Mouse (Mus musculus) heart, embryonic 12.5 days (tissue): Measurements from ENCODE around the gene Sacs. TPM values are rescaled to one million over a fixed set of nuclear protein-coding genes. Genes with fewer than 3 reads are reported as not detected.

Experiments
- ATAC-seq: fragments of 200-750 bp; cut with Nextera tagmentation; 2 replicates; pipeline ENCODE4 v1.8.0; 2017; ENCODE audit warnings: moderate TSS enrichment, moderate library complexity; ENCODE audit not compliant: insufficient number of reproducible peaks, low FRiP score
- H3K27ac ChIP-seq: fragments of 300-500 bp; sonication (generic); 2 replicates; pipeline ENCODE4 v1.5.1; 2016; ENCODE audit warnings: mild to moderate bottlenecking, moderate library complexity; ENCODE audit not compliant: poor library complexity, severe bottlenecking
- H3K27me3 ChIP-seq: fragments of 300-500 bp; sonication (generic); replicated peaks from 2 replicates; pipeline ENCODE4 v1.6.1; 2016; ENCODE audit warnings: mild to moderate bottlenecking, moderate library complexity
- H3K36me3 ChIP-seq: fragments of 300-500 bp; sonication (generic); 2 replicates; pipeline ENCODE4 v1.6.1; 2016; ENCODE audit warnings: mild to moderate bottlenecking, moderate library complexity
- H3K4me1 ChIP-seq: fragments of 300-500 bp; sonication (generic); replicated peaks from 2 replicates; pipeline ENCODE4 v1.6.1; 2016; ENCODE audit warnings: mild to moderate bottlenecking
- H3K4me2 ChIP-seq: fragments of 300-500 bp; sonication (generic); 2 replicates; pipeline ENCODE4 v1.6.1; 2016; ENCODE audit warnings: mild to moderate bottlenecking, moderate library complexity
- H3K4me3 ChIP-seq: fragments of 300-500 bp; sonication (generic); 2 replicates; pipeline ENCODE4 v1.5.1; 2016; ENCODE audit warnings: mild to moderate bottlenecking
- H3K9ac ChIP-seq: fragments of 300-500 bp; sonication (generic); 2 replicates; pipeline ENCODE4 v1.6.1; 2016; ENCODE audit warnings: mild to moderate bottlenecking, moderate library complexity
- H3K9me3 ChIP-seq: fragments of 300-500 bp; sonication (generic); replicated peaks from 2 replicates; pipeline ENCODE4 v1.6.1; 2016; ENCODE audit warnings: mild to moderate bottlenecking, moderate library complexity
- WGBS: fragments of 180-500 bp; shearing (Covaris S2); methylation state at CpG from one replicate; pipeline ENCODE4 v1.1.7; 2016; 5-methylcytosine and 5-hydroxymethylcytosine counted together
- polyA plus RNA-seq: library from polyadenylated mRNA; unstranded; fragments of >200 nt; fragmentation: Nextera tagmentation; extraction: Ambion mirVana; gene quantifications from 2 replicates; pipeline ENCODE4 v1.2.1, GENCODE M21; 2016

Sacs gene
- polyA plus RNA-seq, 1 experiment from 2014 or later: 6.3 TPM

DNA sequence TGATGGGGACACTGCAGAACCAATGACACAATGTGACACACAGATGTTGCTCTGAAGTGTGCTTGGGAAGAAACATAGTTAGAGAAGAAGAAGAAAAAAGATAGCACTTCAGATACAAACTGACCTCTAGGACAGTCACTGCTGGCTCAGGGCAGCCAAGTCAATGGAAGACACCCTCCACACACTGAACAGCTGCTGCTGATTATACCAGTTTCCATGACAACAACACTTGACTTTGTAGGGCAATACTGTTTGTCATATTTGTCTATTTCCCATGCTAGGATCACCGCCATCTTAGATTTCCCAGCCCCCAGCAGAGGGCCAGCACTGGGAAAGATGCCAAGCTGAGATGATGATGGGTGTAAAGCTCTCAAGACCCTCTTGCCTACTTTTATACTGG lies 22.7 kb downstream of the Sacs start:
- Histone ChIP-seq H3K9ac (no peak overlapping the region), H3K36me3 (no peaks in the 10 kb centered on the region), H3K27me3 (no peaks in the 10 kb centered on the region), H3K4me2 (no peak overlapping the region), H3K4me1 (peaks cover 27% of the 10 kb centered on the region), H3K9me3 (no peaks in the 10 kb centered on the region), H3K4me3 (no peak overlapping the region), H3K27ac (peak overlapping the region; percentile 85)
- ATAC-seq: no peak
- WGBS: 83% methylated on average over 1 of the region's 1 CpGs

GRCm38 (mm10) chr14:61161367-61162334 lies 23.4 kb downstream of the Sacs start:
- Histone ChIP-seq H3K27me3 (no peaks in the 10 kb centered on the region; the same call in 1 of the 2 replicates), H3K4me1 (peaks cover 27% of the 10 kb centered on the region), H3K4me2 (no peak overlapping the region), H3K4me3 (no peak overlapping the region), H3K9ac (no peak overlapping the region; the same call in 1 of the 2 replicates), H3K27ac (peak overlapping the region; percentile 85), H3K36me3 (no peaks in the 10 kb centered on the region), H3K9me3 (no peaks in the 10 kb centered on the region)
- WGBS: 42% methylated on average over 10 of the region's 10 CpGs
- peak; percentile 64; the same call in 1 of the 2 replicates for ATAC-seq

DNA sequence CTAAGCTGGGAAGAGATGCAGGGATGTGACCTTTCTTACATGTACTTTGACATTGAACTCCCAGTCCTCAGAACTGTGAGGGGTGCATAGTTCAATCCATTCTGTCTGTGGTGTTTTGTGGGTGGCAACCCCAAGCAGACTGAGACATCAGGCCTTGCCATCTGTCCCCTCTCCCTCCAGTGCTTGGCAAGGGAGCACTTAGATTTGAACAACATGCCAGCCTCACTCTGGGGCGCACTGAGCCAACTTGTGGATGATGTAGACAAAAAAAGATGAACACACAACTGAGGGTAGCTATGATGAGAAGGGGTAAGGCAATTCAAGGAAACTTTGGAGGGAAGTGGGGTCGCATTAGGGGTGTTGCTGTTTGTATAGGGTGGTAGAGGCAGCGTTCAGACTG lies 26.2 kb downstream of the Sacs start:
- ATAC-seq: no peak
- 79% methylated on average over 3 of the region's 3 CpGs for WGBS
- no peak overlapping the region for H3K27ac ChIP-seq
- no peak overlapping the region for H3K4me3 ChIP-seq
- H3K9ac ChIP-seq: no peak overlapping the region
- peaks cover 2% of the 10 kb centered on the region; the same call in 1 of the 2 replicates for H3K27me3 ChIP-seq
- H3K4me1 ChIP-seq: peaks cover 27% of the 10 kb centered on the region
- no peaks in the 10 kb centered on the region for H3K36me3 ChIP-seq
- no peak overlapping the region for H3K4me2 ChIP-seq
- H3K9me3 ChIP-seq: no peaks in the 10 kb centered on the region

GRCm38 (mm10) chr14:61165929-61166328 lies 27.7 kb downstream of the Sacs start:
- Histone ChIP-seq H3K36me3 (no peaks in the 10 kb centered on the region), H3K27ac (no peak overlapping the region), H3K4me1 (peaks cover 22% of the 10 kb centered on the region), H3K27me3 (peaks cover 2% of the 10 kb centered on the region), H3K4me3 (no peak overlapping the region), H3K9me3 (no peaks in the 10 kb centered on the region), H3K9ac (no peak overlapping the region), H3K4me2 (no peak overlapping the region)
- no peak for ATAC-seq
- WGBS: 79% methylated on average over 9 of the region's 9 CpGs

DNA sequence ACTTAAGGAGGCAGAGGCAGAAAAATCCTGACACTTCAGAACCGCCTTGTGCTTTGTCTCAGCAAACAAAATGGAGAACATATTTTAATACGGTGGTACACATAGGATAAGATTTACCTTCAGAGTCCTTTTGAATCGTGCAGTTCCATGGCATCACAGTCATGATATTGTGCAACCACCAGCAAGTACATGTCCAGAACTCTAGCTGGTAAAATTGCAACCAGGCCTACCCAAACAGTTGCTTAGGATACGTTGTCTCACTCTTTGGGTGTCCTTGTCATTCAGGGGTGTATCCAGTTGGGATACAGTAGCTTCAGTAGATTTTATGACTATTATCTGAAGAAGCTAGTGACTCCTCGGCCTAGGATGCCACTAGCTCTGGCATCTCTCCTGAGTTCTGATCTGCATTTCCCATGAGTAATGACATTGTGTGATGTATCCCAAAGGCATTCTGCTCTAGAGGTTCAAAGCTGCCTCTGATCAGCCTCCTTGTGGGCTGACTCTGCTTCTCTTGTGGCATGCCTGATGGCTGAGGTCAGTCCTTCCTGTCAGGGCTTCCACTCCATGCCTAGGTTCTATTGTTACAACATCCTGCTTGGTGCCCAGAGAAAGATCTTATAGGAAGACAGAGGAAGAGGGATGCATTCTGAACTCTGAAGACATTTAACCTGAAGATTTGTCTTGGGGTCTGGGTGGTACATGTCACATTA lies 33.2 kb downstream of the Sacs start:
- no peak overlapping the region for H3K4me2 ChIP-seq
- H3K9me3 ChIP-seq: no peaks in the 10 kb centered on the region
- peaks cover 15% of the 10 kb centered on the region for H3K4me1 ChIP-seq
- ATAC-seq: no peak
- H3K27ac ChIP-seq: no peak overlapping the region
- H3K4me3 ChIP-seq: no peak overlapping the region
- H3K36me3 ChIP-seq: peaks cover 11% of the 10 kb centered on the region
- 80% methylated on average over 5 of the region's 5 CpGs for WGBS
- no peak overlapping the region for H3K9ac ChIP-seq
- H3K27me3 ChIP-seq: peaks cover 2% of the 10 kb centered on the region

DNA sequence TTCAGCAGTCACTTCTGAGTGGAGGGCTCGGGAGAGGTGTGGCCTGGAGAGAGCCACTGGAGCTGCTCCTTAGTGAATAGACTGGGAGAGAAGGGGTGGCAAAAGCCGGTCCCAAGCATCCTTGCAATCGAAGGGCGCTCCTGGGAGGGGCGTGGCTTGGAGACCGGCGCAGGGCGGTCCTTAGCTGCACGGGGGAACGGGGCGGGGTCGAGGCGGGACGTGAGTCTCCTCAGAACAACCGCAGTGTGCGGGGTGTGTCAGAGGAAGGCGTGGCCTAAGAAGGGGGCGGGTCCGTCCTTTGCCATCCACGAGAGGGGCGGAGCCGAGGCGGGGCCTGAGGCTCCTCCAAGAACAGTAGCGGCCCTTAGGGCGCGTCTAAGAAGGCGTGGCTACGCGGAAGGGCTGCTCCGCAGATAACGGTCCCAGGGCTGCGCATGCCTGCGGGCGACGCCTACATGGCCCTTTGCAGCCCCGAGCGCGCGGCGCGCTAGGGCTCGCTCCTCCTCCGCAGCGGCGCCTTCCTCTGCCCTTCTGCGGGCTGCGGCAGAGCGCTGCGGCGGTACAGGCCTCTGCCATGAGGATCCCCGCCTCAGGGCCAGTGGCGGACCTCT lies 34.4 kb downstream of the Sacs start:
- Histone ChIP-seq H3K4me1 (peaks cover 15% of the 10 kb centered on the region), H3K4me3 (peak overlapping the region; percentile 80), H3K4me2 (peak overlapping the region; percentile 67), H3K9me3 (no peaks in the 10 kb centered on the region), H3K9ac (peak overlapping the region; percentile 80), H3K27ac (peak overlapping the region; percentile 85), H3K36me3 (peaks cover 15% of the 10 kb centered on the region), H3K27me3 (peaks cover 2% of the 10 kb centered on the region; the same call in 1 of the 2 replicates)
- peak; percentile 98 for ATAC-seq
- under 1% methylated on average over 51 of the region's 52 CpGs for WGBS

DNA sequence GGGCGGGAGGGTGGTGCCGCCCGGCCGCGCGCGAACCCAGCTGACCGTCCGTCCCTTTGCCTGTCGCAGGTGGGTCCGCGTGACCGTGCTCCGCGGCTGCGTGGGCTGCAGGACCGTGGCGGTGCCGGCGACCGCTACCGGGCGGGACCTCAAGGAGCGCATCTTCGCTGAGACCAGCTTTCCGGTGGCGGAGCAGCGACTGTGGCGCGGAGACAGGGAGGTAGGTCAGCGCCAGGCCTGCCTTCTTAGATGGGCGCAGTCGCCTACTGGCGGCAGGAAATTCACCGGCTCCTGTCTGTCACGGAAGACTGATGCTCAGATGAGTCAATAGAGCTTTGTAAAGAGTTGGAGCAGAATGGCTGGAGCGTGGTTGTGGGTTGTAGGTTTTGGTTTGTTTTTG lies 35.0 kb downstream of the Sacs start:
- Histone ChIP-seq H3K9me3 (no peaks in the 10 kb centered on the region), H3K9ac (peak overlapping the region; percentile 80), H3K27me3 (peaks cover 2% of the 10 kb centered on the region; the same call in 1 of the 2 replicates), H3K4me2 (peak overlapping the region; percentile 67), H3K36me3 (peaks cover 15% of the 10 kb centered on the region), H3K4me1 (peaks cover 15% of the 10 kb centered on the region), H3K27ac (peak overlapping the region; percentile 85), H3K4me3 (peak overlapping the region; percentile 80)
- peak; percentile 38 for ATAC-seq
- under 1% methylated on average over 37 of the region's 37 CpGs for WGBS

DNA sequence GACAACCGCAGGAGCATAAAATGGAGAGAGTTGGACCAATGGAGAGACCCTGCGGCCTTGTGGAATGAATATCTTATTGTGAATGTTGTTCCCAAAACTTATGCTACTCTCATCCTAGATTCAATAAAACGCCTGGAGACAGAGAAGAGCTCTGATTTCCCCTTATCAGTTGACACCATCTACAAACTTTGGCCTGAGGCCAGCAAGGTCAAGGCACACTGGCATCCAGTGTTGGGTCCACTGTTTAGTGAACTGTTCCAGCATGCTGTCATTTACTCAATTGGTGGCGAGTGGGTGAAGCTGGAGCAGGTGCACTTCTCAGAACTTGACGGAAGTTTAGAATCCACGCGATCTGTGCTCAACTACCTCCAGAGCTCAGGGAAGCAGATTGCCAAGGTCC lies 53.6 kb downstream of the Sacs start:
- H3K9ac ChIP-seq: no peak overlapping the region
- no peaks in the 10 kb centered on the region for H3K4me1 ChIP-seq
- ATAC-seq: no peak
- H3K9me3 ChIP-seq: no peaks in the 10 kb centered on the region
- H3K4me2 ChIP-seq: no peak overlapping the region
- 88% methylated on average over 7 of the region's 7 CpGs for WGBS
- H3K4me3 ChIP-seq: no peak overlapping the region
- peaks cover 60% of the 10 kb centered on the region for H3K36me3 ChIP-seq
- H3K27ac ChIP-seq: no peak overlapping the region
- H3K27me3 ChIP-seq: no peaks in the 10 kb centered on the region

GRCm38 (mm10) chr14:61192326-61192725 lies 54.1 kb downstream of the Sacs start:
- no peaks in the 10 kb centered on the region for H3K27me3 ChIP-seq
- no peak for ATAC-seq
- no peaks in the 10 kb centered on the region for H3K4me1 ChIP-seq
- 79% methylated on average over 10 of the region's 10 CpGs for WGBS
- no peaks in the 10 kb centered on the region for H3K9me3 ChIP-seq
- no peak overlapping the region for H3K27ac ChIP-seq
- H3K4me3 ChIP-seq: no peak overlapping the region
- H3K36me3 ChIP-seq: peaks cover 64% of the 10 kb centered on the region
- H3K4me2 ChIP-seq: no peak overlapping the region
- no peak overlapping the region for H3K9ac ChIP-seq

GRCm38 (mm10) chr14:61194416-61194815 lies 56.2 kb downstream of the Sacs start:
- Histone ChIP-seq H3K9me3 (no peaks in the 10 kb centered on the region), H3K4me1 (no peaks in the 10 kb centered on the region), H3K4me2 (no peak overlapping the region), H3K4me3 (no peak overlapping the region), H3K27me3 (no peaks in the 10 kb centered on the region), H3K9ac (no peak overlapping the region), H3K36me3 (peaks cover 66% of the 10 kb centered on the region), H3K27ac (no peak overlapping the region)
- ATAC-seq: no peak
- 85% methylated on average over 4 of the region's 4 CpGs for WGBS

- Histone ChIP-seq H3K36me3 (peaks cover 84% of the 10 kb centered on the region), H3K4me1 (no peaks in the 10 kb centered on the region), H3K4me3 (no peak overlapping the region), H3K9me3 (no peaks in the 10 kb centered on the region), H3K27ac (no peak overlapping the region), H3K9ac (no peak overlapping the region), H3K27me3 (no peaks in the 10 kb centered on the region), H3K4me2 (no peak overlapping the region)
- 81% methylated on average over 5 of the region's 5 CpGs for WGBS
- no peak for ATAC-seq
These were observed 71.9 kb downstream of the Sacs start for GRCm38 (mm10) chr14:61210111-61210510.
